ENCODE assay signal across 11 mouse cellular contexts in genomic region chr8:124294900-124295299, GRCm38 (mm10).
DNase-seq lines count a peak whose midpoint lies in the region; ATAC-seq lines count a peak whose summit lies in the region.
"Had no signal": no experiment of that assay in that cellular context is flagged by ENCODE, and none has a peak within 500 bp of the region (broad histone marks: within the 10 kb centered on the region; RNA-seq: fewer than 3 reads in every experiment).

No protein-coding gene starts in this region.

- H3K4me1 ChIP-seq in heart, embryonic 13.5 days, result peaks cover 39% of the 10 kb centered on the region
- peaks cover 32% of the 10 kb centered on the region for H3K4me1 ChIP-seq in midbrain, embryonic 10.5 days
- peaks cover 19% of the 10 kb centered on the region for H3K4me1 ChIP-seq in midbrain, embryonic 15.5 days
- H3K4me1 ChIP-seq in limb, embryonic 13.5 days, result peaks cover 29% of the 10 kb centered on the region
- H3K4me1 ChIP-seq in stomach, embryonic 14.5 days (ENCODE audit: control insufficient read depth, insufficient read depth, low read length), result peaks cover 16% of the 10 kb centered on the region

- H3K9me3 ChIP-seq in heart, embryonic 13.5 days, result no peaks in the 10 kb centered on the region
- no peaks in the 10 kb centered on the region for H3K9me3 ChIP-seq in midbrain, embryonic 10.5 days (replicated peaks)
- no peaks in the 10 kb centered on the region for H3K9me3 ChIP-seq in midbrain, embryonic 15.5 days
- H3K9me3 ChIP-seq in limb, embryonic 13.5 days, result no peaks in the 10 kb centered on the region
- no peaks in the 10 kb centered on the region for H3K9me3 ChIP-seq in stomach, embryonic 14.5 days (ENCODE audit: control insufficient read depth, low read depth, low read length)

- 0 out of 2 replicates have a peak overlapping the region, but pooled peaks have one; percentile 21 for H3K4me2 ChIP-seq in heart, embryonic 13.5 days
- H3K4me2 ChIP-seq in midbrain, embryonic 15.5 days, result no peak overlapping the region
- H3K4me2 ChIP-seq in limb, embryonic 13.5 days (replicated peaks), result no peak overlapping the region
- H3K4me2 ChIP-seq in stomach, embryonic 14.5 days (replicated peaks; ENCODE audit: low read depth, low read length), result no peak overlapping the region

- intact Hi-C loops in left cerebral cortex, postnatal 10 days (cut with DNase I), result no loop called here

- WGBS in heart, embryonic 13.5 days, result 48% methylated on average over 10 of the region's 10 CpGs
- WGBS in midbrain, embryonic 10.5 days, result 87% methylated on average over 10 of the region's 10 CpGs
- WGBS in midbrain, embryonic 15.5 days, result 76% methylated on average over 10 of the region's 10 CpGs
- WGBS in limb, embryonic 13.5 days, result 54% methylated on average over 10 of the region's 10 CpGs
- WGBS in stomach, embryonic 14.5 days, result 52% methylated on average over 10 of the region's 10 CpGs

- no peak for ATAC-seq in heart, embryonic 13.5 days (ENCODE audit: extremely low read depth, insufficient number of reproducible peaks, low FRiP score, low TSS enrichment)
- no peak for ATAC-seq in midbrain, embryonic 15.5 days (replicated peaks)
- 0 out of 2 replicates have a peak, but pooled peaks have one; percentile 19 for ATAC-seq in limb, embryonic 13.5 days (ENCODE audit: low FRiP score, low read depth)
- ATAC-seq in stomach, embryonic 14.5 days (ENCODE audit: insufficient number of reproducible peaks, insufficient read depth, low FRiP score, low read depth), result no peak

- H3K36me3 ChIP-seq in heart, embryonic 13.5 days, result peaks cover 17% of the 10 kb centered on the region
- H3K36me3 ChIP-seq in midbrain, embryonic 10.5 days, result peaks cover 37% of the 10 kb centered on the region
- peaks cover 4% of the 10 kb centered on the region; the same call in 1 of the 2 replicates for H3K36me3 ChIP-seq in midbrain, embryonic 15.5 days (replicated peaks)
- H3K36me3 ChIP-seq in limb, embryonic 13.5 days, result peaks cover 17% of the 10 kb centered on the region
- H3K36me3 ChIP-seq in stomach, embryonic 14.5 days (ENCODE audit: control insufficient read depth, insufficient read depth, low read length), result no peaks in the 10 kb centered on the region

- H3K27me3 ChIP-seq in heart, embryonic 13.5 days (replicated peaks), result no peaks in the 10 kb centered on the region
- H3K27me3 ChIP-seq in midbrain, embryonic 10.5 days (ENCODE audit: low read depth, poor library complexity, severe bottlenecking), result no peaks in the 10 kb centered on the region
- H3K27me3 ChIP-seq in midbrain, embryonic 15.5 days (replicated peaks), result no peaks in the 10 kb centered on the region
- no peaks in the 10 kb centered on the region for H3K27me3 ChIP-seq in limb, embryonic 13.5 days
- H3K27me3 ChIP-seq in stomach, embryonic 14.5 days (ENCODE audit: control insufficient read depth, insufficient read depth, low read length), result no peaks in the 10 kb centered on the region

- H3K9ac ChIP-seq in heart, embryonic 13.5 days, result no peak overlapping the region
- H3K9ac ChIP-seq in midbrain, embryonic 15.5 days, result no peak overlapping the region
- no peak overlapping the region for H3K9ac ChIP-seq in limb, embryonic 13.5 days
- no peak overlapping the region for H3K9ac ChIP-seq in stomach, embryonic 14.5 days (replicated peaks; ENCODE audit: low read depth, low read length)

- no peak overlapping the region for H3K4me3 ChIP-seq in heart, embryonic 13.5 days
- no peak overlapping the region for H3K4me3 ChIP-seq in midbrain, embryonic 10.5 days
- no peak overlapping the region for H3K4me3 ChIP-seq in midbrain, embryonic 15.5 days
- H3K4me3 ChIP-seq in limb, embryonic 13.5 days, result no peak overlapping the region
- H3K4me3 ChIP-seq in stomach, embryonic 14.5 days (ENCODE audit: low read depth, low read length), result no peak overlapping the region

- peak overlapping the region; percentile 75 for H3K27ac ChIP-seq in heart, embryonic 13.5 days (replicated peaks)
- peak overlapping the region; percentile 3; the same call in 1 of the 2 replicates for H3K27ac ChIP-seq in midbrain, embryonic 10.5 days (replicated peaks)
- no peak overlapping the region for H3K27ac ChIP-seq in midbrain, embryonic 15.5 days
- no peak overlapping the region for H3K27ac ChIP-seq in limb, embryonic 13.5 days
- peak overlapping the region; percentile 44; the same call in 1 of the 2 replicates for H3K27ac ChIP-seq in stomach, embryonic 14.5 days (ENCODE audit: low read length)

- no peak for DNase-seq in heart, adult 11 months
- no peak for DNase-seq in midbrain, embryonic 10.5 days (ENCODE audit: low spot score)
- no peak for DNase-seq in Muller cell, postnatal 12 days (ENCODE audit: inconsistent ontology term)
- no peak for DNase-seq in left cerebral cortex, postnatal 10 days (ENCODE audit: extremely low spot score in 1 of 2, low spot score in 2 of 2)
- DNase-seq: cerebellum, adult 11 months; kidney, postnatal 10 days; spleen, adult 18-20 months had no signal

Comparison
In these comparisons a context has a peak if more than half of its experiments do, and no peak if none do; other contexts are left out.
1. H3K27ac ChIP-seq: peak in heart, embryonic 13.5 days (single experiment), midbrain, embryonic 10.5 days (single experiment) and stomach, embryonic 14.5 days (single experiment); none in midbrain, embryonic 15.5 days (single experiment) and limb, embryonic 13.5 days (single experiment).